ENCODE assay signal across 8 mouse cellular contexts in genomic region chr6:143099681-143100382, GRCm38 (mm10). TPM values are rescaled to one million over a fixed set of nuclear protein-coding genes. Genes with fewer than 3 reads are reported as not detected.
DNase-seq lines count a peak whose midpoint lies in the region; ATAC-seq and TF ChIP-seq lines count a peak whose summit lies in the region.

Gene C2cd5 (minus strand): TSS chr6:143100141.

- no peaks in the 10 kb centered on the region for H3K9me3 ChIP-seq in heart, embryonic 10.5 days
- peaks cover 6% of the 10 kb centered on the region; the same call in 1 of the 2 replicates for H3K9me3 ChIP-seq in kidney, embryonic 16.5 days (ENCODE audit: low read length)

- peak within 1 kb of the TSS; percentile 96 for H3K27ac ChIP-seq in heart, embryonic 10.5 days
- peak within 1 kb of the TSS; percentile 90 for H3K27ac ChIP-seq in kidney, embryonic 16.5 days (ENCODE audit: low read length)
- H3K27ac ChIP-seq in liver, adult 2 months (replicated peaks; ENCODE audit: insufficient read depth, low read depth, low read length), result peak within 1 kb of the TSS; percentile 56

- H3K4me1 ChIP-seq in heart, embryonic 10.5 days, result peaks cover 17% of the 10 kb centered on the region
- no peaks in the 10 kb centered on the region for H3K4me1 ChIP-seq in kidney, embryonic 16.5 days (ENCODE audit: insufficient read depth, low read length)
- H3K4me1 ChIP-seq in liver, adult 2 months (ENCODE audit: control insufficient read depth, insufficient read depth, low read length), result peaks cover 2% of the 10 kb centered on the region; the same call in 1 of the 2 replicates

- H3K36me3 ChIP-seq in heart, embryonic 10.5 days, result 0 out of 2 replicates have a peak, but pooled peaks cover 2% of the 10 kb centered on the region
- H3K36me3 ChIP-seq in kidney, embryonic 16.5 days (ENCODE audit: insufficient read depth, low read length), result peaks cover 6% of the 10 kb centered on the region; the same call in 1 of the 2 replicates
- H3K36me3 ChIP-seq in liver, adult 2 months (ENCODE audit: control insufficient read depth, insufficient read depth, low read length), result no peaks in the 10 kb centered on the region
- no peaks in the 10 kb centered on the region for H3K36me3 ChIP-seq in myocyte (ENCODE audit: control insufficient read depth, insufficient read depth)
- peaks cover 5% of the 10 kb centered on the region; the same call in 1 of the 2 replicates for H3K36me3 ChIP-seq in splenic B cell, adult 2 months (ENCODE audit: control insufficient read depth, insufficient read depth, low read length, poor library complexity, severe bottlenecking)

- no peak for TF ChIP-seq CTCF in liver, adult 2 months (IDR thresholded peaks at IDR 0.05; ENCODE audit: low read depth, low read length)

- no peak for TF ChIP-seq POLR2A in liver, adult 2 months (IDR thresholded peaks at IDR 0.05; ENCODE audit: extremely low read depth, insufficient read depth, low read length)
- peak; percentile 71 for TF ChIP-seq POLR2A in myocyte (IDR thresholded peaks at IDR 0.05; ENCODE audit: insufficient read length, low read depth)

- peak; percentile 97 to 98 for DNase-seq in B cell, adult 2 months
- DNase-seq in brain, adult 2 months (ENCODE audit: low read depth, low spot score), result peak; percentile 98
- DNase-seq in heart, embryonic 10.5 days (ENCODE audit: low spot score), result peak; percentile 99
- peak; percentile 84 for DNase-seq in liver, adult 2 months (ENCODE audit: extremely low read depth, low read depth, low spot score)
- peak; percentile 95 for DNase-seq in splenic B cell, adult 2 months (ENCODE audit: low read depth, low spot score)

- H3K27me3 ChIP-seq in heart, embryonic 10.5 days (ENCODE audit: insufficient read depth, poor library complexity, severe bottlenecking), result no peaks in the 10 kb centered on the region
- H3K27me3 ChIP-seq in kidney, embryonic 16.5 days (ENCODE audit: insufficient read depth, low read length), result no peaks in the 10 kb centered on the region
- H3K27me3 ChIP-seq in liver, adult 2 months (ENCODE audit: control insufficient read depth, insufficient read depth, low read length), result no peaks in the 10 kb centered on the region
- no peaks in the 10 kb centered on the region for H3K27me3 ChIP-seq in myocyte (ENCODE audit: control insufficient read depth, insufficient read depth, insufficient read length)
- H3K27me3 ChIP-seq in splenic B cell, adult 2 months (ENCODE audit: control insufficient read depth, insufficient read depth, low read length, poor library complexity, severe bottlenecking), result no peaks in the 10 kb centered on the region

- peak; percentile 92 for ATAC-seq in erythroblast, adult 5-6 weeks (replicated peaks; ENCODE audit: low FRiP score, poor library complexity, severe bottlenecking)
- ATAC-seq in kidney, embryonic 16.5 days (ENCODE audit: low FRiP score, low TSS enrichment), result peak; percentile 98

- no peaks in the 10 kb centered on the region; the same call in 1 of the 2 replicates for H3K79me2 ChIP-seq in liver, adult 2 months (ENCODE audit: control insufficient read depth, insufficient read depth, low read length)
- H3K79me2 ChIP-seq in myocyte (ENCODE audit: control insufficient read depth, insufficient read depth), result no peaks in the 10 kb centered on the region

- peak within 1 kb of the TSS; percentile 83 for H3K4me2 ChIP-seq in kidney, embryonic 16.5 days (replicated peaks; ENCODE audit: low read depth, low read length)
- peak within 1 kb of the TSS; percentile 89 for H3K4me2 ChIP-seq in myocyte (ENCODE audit: low read depth)

- H3ac ChIP-seq in myocyte (ENCODE audit: control insufficient read depth, insufficient read length), result peak within 1 kb of the TSS; percentile 41

- peak within 1 kb of the TSS; percentile 97 for H3K4me3 ChIP-seq in heart, embryonic 10.5 days
- H3K4me3 ChIP-seq in kidney, embryonic 16.5 days (ENCODE audit: low read length), result peak within 1 kb of the TSS; percentile 87
- H3K4me3 ChIP-seq in liver, adult 2 months (ENCODE audit: insufficient read depth, low read depth, low read length), result peak within 1 kb of the TSS; percentile 75
- H3K4me3 ChIP-seq in myocyte, result peak within 1 kb of the TSS; percentile 61

- under 1% methylated on average over 73 of the region's 75 CpGs for WGBS in heart, embryonic 10.5 days
- WGBS in kidney, embryonic 16.5 days, result under 1% methylated on average over 75 of the region's 75 CpGs
- WGBS in liver, adult 2 months, result under 1% methylated on average over 72 of the region's 75 CpGs

- peak within 1 kb of the TSS; percentile 83 for H3K9ac ChIP-seq in kidney, embryonic 16.5 days (replicated peaks; ENCODE audit: low read length)
- H3K9ac ChIP-seq in liver, adult 2 months (ENCODE audit: low read depth, low read length), result peak within 1 kb of the TSS; percentile 83

TF ChIP-seq in myocyte, 11 proteins besides CTCF, POLR2A, EP300 and RAD21:
- TF ChIP-seq SRF (IDR thresholded peaks at IDR 0.05; ENCODE audit: control insufficient read depth, insufficient read length, low read depth) (peak; percentile 93), REST (IDR thresholded peaks at IDR 0.05; ENCODE audit: insufficient read depth, insufficient read length) (no peak), E2F4 (IDR thresholded peaks at IDR 0.05; ENCODE audit: insufficient read depth) (peak; percentile 99), MYOG (IDR thresholded peaks at IDR 0.05; ENCODE audit: control insufficient read depth in 1 of 3, insufficient read depth in 1 of 3, insufficient read length in 2 of 3, low read depth in 2 of 3) (peak in 1 of 3 experiments; percentile 37), MYOD1 (IDR thresholded peaks at IDR 0.05; ENCODE audit: control insufficient read depth in 1 of 3, insufficient read length in 2 of 3, low read depth in 2 of 3) (no peak), MAX (IDR thresholded peaks at IDR 0.05; ENCODE audit: low read depth) (no peak), TCF12 (IDR thresholded peaks at IDR 0.05; ENCODE audit: insufficient read depth, poor library complexity, severe bottlenecking) (no peak), CEBPB (IDR thresholded peaks at IDR 0.05; ENCODE audit: insufficient read depth, poor library complexity, severe bottlenecking) (no peak), POLR2AphosphoS2 (IDR thresholded peaks at IDR 0.05; ENCODE audit: insufficient read length, low read depth) (peak; percentile 66)
TF ChIP-seq in myocyte: peak in this region for 4.

RNA-seq across cellular contexts. Expression of gene C2cd5, which starts in this region (rescaled TPM):
- 108 and 122 TPM in 2 replicates for total RNA-seq in erythroblast, adult 5-6 weeks (2015; ENCODE audit: low replicate concordance)
- total RNA-seq in erythroblast, adult 5-6 weeks (2017; ENCODE audit: low replicate concordance), result 98.8 and 106 TPM in 2 replicates
- 27.3 and 28.5 TPM in 2 replicates for polyA plus RNA-seq in heart, embryonic 10.5 days (2016; fragmentation: Nextera tagmentation; extraction: Ambion mirVana)
- 35.3 and 40.3 TPM in 2 replicates for polyA plus RNA-seq in kidney, embryonic 16.5 days (2015; fragmentation: Nextera tagmentation; extraction: Ambion mirVana)
- 4.1 and 4.6 TPM in 2 replicates for total RNA-seq in liver, adult 2 months (2014; rRNA removed)
- 2.5 and 3.2 TPM in 2 replicates for polyA plus RNA-seq in liver, adult 2 months (2012; rRNA removed)
- polyA plus RNA-seq in myocyte (2012; fragmentation: generic; extraction: Trizol), result 6.4 TPM

Comparison
In these comparisons a context has a peak if more than half of its experiments do, and no peak if none do; other contexts are left out.
1. Peak in every context shown above with its lines: DNase-seq, ATAC-seq, H3K4me3 ChIP-seq and H3K27ac ChIP-seq.
2. RNA of gene C2cd5 (total RNA-seq): 98.8 to 122 TPM in erythroblast, adult 5-6 weeks; 4.1 to 4.6 TPM in liver, adult 2 months; every median in the first group is over 10 times any median in the second.